Mouse (Mus musculus) frontal cortex, postnatal 10 days (tissue): ENCODE data around the gene Ltb.

ENCODE experiments used
- DNase-seq, 2 experiments: peaks; one replicate each; pipeline ENCODE4 v3.0.0; 2022; ENCODE audit warnings: low spot score in 2 of 2, mixed read lengths in 1 of 2

Gene Ltb

DNA sequence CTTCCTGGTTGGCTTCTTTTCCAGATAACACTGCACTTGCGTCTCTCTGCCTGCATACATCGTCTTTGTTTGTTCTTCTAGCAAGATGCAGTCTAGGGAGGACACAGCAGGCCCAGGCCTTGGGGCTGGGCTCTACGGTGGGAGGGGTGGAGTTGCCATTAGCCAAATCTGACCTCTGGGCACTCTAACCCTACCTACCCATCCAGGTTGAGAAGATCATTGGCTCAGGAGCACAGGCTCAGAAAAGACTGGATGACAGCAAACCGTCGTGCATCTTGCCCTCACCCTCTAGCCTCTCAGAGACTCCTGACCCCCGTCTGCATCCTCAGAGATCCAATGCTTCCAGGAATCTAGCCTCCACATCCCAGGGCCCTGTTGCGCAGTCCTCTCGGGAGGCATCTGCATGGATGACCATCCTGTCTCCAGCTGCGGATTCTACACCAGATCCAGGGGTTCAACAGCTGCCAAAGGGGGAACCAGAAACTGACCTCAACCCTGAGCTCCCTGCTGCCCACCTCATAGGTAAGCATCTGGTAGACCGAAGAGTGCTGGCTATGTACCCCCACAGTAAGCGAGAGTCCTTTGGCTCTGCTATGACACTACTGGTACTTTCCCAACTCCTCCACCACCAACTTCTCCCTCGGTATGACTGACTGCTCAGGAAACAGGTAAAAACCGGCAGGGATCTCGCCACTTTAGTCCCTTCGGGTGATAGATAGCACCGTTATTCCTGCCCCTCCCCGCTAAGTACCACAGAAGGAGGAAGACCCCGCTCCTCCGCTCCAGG lies 798 bp downstream of the Ltb start:
- DNase-seq: no peak

DNA sequence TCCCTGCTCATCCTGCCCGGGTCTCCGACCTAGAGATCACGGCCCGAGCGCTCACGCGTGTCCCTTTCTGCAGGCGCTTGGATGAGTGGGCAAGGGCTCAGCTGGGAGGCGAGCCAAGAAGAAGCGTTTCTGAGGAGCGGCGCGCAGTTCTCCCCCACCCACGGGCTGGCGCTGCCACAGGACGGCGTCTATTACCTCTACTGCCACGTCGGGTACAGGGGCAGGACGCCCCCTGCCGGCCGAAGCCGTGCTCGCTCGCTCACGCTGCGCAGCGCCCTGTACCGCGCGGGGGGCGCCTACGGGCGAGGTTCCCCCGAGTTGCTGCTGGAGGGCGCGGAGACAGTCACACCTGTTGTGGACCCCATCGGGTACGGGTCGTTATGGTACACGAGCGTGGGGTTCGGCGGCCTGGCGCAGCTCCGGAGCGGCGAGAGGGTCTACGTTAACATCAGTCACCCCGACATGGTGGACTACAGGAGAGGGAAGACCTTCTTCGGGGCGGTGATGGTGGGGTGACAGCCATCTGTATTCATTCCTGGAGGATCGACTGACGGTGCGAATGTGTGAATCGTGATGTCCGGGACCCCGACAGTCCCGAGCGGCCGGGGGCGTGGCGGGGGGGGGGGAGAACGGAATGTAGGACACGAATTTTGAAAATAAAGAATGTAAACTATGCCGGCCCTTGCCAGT lies 1.5 kb downstream of the Ltb start:
- DNase-seq: peak; percentile 65 to 76

DNA sequence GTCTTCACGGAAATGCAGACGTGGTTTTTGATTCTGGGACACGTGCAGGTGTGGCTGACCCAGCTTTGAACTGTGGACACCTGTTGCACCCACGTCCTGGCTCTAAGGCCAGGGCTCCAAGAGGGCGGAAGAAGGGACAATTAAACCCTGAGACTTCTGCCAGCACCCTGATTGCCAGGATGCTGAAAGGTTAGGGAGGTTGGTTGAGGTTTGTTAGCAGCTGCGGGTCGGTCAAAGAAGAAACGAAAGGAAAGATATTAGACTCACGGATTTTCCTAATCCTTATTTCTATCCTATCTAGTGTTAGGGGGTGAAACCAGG lies 2.0 kb downstream of the Ltb start:
- DNase-seq: no peak

DNA sequence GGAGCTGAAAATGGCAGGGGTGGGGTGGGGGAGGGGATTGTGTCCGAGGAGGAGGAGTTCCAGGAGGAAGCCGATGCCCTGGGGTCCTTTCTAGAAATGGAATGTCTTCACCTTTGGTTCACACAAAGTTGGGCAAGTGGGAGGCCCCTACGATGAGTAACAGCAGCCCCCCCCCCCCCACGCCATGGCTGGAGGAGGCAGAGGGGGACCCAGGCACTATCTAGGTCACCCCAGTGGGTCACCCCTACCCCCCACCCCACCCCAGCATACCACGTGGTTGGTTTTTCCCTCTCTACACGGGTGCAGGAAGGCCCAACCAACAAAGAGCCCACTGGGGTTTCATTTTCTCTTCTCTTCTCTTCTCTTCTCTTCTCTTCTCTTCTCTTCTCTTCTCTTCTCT lies 2.9 kb downstream of the Ltb start:
- DNase-seq: no peak

DNA sequence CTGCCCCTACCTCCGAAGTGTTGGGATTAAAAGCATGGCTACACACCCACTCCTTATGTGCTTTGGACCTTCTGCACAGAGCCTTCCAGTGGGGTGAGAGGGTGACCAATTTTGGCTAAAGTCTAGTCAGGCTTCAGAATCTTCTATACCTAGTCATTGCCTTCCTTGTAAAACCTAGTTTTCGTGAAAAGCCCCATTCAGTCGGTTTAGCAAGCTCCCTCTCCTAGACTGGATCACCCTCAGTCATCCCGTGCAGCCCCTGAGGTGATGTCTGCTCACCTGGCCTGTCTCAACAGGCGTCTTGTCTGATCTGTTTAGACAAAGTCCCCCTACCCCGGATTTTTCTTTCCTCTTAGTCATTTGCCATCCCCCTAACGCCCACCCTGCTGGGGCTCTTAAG lies 3.8 kb downstream of the Ltb start:
- DNase-seq: no peak

DNA sequence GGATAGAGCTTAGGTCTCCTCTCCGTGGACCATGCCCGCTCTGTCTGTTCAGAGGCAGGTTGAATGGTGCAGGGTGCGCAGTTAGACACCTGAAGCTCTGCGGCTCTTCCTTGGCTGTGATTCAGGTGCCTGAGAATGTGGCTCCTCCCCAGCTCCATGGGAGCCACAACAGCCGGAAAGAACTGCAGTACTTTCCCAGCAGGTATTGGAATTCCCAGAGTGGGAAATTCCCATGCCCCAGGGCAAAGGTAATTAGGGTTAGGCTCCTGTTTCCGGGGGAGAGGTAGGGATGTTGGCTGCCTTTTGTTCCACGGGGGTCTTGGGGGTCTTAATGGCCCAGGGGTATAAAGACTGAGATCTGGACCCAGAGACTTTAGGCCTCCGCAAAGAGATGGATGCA lies 4.7 kb downstream of the Ltb start:
- no peak for DNase-seq

DNA sequence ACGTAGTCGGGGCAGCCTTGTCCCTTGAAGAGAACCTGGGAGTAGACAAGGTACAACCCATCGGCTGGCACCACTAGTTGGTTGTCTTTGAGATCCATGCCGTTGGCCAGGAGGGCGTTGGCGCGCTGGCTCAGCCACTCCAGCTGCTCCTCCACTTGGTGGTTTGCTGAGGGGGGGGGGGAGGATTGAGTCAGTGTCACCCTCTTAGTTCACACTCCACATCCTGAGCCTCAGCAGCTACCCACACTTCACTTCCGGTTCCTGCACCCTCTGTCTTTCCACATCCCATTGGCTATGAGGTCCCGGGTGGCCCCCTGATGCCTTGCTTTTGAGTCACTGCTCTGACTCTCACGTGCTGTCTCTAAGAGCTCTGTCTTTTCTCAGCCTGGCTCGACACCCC lies 6.2 kb downstream of the Ltb start:
- no peak for DNase-seq

DNA sequence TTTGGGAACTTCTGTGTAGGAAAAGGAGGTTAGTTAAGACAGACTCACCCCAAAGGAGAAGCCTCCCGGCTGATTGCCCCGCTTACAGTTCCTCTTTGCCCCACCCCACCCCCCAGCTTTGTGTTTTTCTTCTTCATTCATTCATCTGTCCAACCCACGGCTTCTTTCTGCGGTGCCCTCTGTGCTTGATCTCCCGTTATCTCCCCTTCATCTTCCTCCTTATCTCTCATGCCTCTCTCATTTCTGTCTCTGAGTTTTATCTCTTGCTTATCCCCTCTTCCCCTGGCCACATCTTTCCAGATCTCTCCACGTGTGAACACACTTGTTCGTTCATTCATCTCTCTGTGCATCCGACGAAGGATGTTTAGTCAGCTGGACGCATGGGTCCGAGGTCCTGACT lies 6.9 kb downstream of the Ltb start:
- no peak for DNase-seq

DNA sequence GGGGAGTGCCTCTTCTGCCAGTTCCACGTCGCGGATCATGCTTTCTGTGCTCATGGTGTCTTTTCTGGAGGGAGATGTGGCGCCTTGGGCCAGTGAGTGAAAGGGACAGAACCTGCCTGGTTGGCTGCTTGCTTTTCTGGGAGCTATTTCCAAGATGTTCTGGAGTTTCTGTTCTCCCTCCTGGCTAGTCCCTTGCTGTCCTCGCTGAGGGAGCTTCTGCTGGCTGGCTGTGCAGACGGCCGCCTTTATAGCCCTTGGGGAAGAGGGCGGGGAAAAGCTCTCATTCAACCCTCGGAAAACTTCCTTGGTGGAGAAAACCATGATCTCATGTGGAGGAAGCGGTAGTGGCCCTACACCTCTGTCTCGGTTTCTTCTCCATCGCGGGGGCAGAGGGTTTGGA lies 7.5 kb downstream of the Ltb start, which contains the start of gene Tnf:
TSS of gene Tnf (minus strand) at position 221 of the 400 bp plus-strand sequence.
- no peak for DNase-seq

DNA sequence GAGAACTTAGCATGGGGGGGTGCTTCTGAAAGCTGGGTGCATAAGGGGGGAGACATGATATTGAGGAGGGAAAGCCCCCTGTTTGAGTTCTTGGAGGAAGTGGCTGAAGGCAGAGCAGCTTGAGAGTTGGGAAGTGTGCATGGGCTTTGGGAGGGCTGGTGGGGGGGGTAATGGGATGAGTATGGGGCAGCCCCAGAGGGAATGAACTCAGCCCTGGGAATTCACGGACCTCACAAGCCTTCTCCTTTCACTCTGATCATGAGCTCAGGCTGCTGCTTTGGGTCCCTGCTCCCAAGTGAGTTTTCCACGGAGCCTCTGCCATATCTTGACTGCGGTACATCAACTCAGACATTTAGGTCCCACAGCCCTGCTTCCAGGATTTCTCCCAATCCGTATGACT lies 8.2 kb downstream of the Ltb start:
- DNase-seq: no peak

DNA sequence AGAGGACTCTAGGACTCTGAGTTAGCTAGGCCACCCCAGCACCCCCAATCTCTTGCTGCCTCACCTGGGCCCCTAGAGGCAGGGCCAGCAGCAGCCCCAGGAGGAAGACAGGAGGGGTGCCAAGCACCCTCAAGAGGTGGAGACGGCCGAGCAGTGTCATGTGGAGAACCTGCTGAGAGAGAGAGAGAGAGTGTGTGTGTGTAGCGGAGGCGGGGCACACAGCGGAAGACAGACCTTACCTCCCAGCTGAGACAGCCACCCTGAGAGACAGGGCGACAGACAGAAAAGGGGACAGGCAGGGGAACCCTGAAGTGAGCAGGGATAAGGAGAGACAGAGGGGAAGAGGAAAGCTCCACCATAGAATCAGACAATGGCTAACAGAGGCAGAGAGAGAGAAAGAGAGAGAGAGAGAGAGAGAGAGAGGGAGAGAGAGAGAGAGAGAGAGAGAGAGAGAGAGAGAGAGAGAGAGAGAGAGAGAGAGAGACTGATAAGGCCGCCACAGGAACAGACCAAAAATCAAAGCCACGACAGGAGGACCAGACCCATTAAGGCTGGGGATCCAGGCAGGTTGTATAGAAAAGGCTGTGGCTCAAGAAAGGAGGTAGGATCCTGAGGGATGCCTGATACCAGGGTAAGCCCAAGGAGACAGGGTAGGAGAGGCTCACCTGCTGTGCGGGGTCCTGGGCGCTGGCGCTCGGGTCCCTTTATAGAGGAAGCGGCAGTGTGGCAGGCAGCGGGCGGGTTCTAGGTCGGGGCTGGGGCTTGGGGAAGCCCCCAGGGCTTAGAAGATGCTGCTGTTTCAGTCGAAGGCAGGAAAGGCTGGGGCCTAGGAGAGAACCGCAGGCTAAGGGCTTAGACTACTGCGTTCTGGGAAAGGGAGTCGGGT lies 10.5 kb downstream of the Ltb start, which contains the start of gene Lta:
TSS of gene Lta (minus strand) at position 858 of the 886 bp plus-strand sequence.
- DNase-seq: no peak

DNA sequence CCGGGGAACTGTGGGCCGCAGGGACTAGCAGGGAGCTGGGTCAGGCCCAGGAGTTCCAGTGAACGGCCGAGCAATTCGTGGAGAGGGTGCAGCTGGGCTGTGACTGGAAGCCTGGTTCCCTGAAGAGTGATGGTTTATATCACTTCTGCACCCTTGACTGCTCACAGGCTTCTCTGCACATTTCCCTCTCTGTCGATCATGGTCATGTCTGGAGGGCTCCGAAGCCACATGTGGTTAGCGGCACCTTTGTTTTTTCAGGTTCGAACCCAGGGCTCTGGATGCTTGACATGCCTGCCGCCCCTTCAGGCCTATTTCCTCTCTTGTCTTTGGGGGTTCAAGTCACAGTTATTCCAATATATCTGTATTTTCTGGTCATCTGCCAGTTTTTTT lies 11.1 kb downstream of the Ltb start:
- no peak for DNase-seq

DNA sequence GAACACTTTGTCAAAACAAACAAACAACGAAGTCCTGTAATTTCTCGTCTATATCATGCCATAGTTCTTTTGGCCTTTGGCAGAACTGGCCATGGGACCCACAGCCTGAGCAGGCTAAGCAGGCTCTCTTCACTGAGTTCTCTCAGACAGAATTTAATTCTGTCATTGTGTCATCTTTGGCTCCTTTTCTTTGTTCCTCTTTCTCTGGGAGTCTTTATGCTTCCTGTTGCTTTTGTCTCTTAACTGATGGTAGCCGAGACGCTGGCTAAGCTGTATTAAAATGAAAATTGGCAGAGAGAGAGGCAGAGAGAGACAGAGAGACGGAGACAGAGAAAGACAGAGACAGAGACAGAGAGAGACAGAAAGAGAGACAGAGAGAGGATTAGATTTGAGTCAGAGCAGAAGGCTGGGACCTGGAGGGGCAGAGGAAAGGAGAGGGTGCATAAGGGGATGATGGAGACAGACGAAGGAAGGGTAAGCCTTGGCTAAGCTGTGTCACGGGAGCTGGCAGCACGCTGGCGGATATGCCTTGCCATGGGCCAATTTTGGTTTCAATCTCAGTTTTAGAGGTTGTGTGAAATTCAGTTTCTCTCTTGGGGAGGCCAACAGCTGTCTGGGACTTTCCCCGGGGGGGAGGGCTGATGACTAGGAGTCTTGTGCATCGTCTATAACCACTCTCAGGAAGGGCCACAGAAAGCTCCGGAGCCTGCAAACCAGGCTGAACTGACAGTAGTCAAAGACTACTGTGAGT lies 15.7 kb downstream of the Ltb start:
- no peak for DNase-seq

DNA sequence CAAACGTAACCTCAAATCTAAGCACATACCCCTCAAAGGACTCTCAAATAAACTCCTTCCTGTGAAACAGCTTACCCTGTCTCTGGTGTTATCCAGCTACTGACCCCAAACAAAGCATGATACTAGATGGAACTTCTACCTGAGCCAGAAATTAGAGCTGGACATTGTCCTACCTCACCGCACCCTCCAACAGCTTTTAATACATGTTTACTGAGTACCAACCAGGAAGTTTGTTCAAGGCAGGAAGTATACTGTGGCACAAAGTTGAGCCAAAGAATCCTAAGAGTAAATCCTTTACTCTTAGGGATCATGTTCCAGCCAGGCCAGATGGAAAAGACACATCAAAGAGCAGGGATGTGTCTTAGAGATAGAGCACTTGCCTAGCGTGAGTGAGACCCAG lies 16.4 kb downstream of the Ltb start:
- DNase-seq: no peak

DNA sequence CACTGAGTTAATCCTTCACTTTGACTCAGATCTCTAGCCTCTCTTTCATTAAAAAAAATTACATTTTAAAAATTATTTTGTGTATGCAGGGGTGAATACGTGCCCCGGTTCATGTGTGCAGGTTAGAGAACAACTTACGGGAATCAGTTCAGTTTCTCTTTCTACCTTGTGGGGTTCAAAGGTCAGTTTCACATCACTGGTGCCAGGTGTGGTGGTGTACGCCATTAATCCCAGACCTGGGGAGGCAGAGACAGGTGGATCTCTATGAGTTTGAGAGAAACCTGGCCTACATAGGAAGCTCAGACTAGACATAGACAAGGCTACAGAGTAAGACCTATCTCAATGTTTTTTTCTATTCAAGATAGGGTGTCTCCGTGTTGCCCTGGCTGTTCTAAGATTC lies 18.8 kb downstream of the Ltb start:
- DNase-seq: no peak

DNA sequence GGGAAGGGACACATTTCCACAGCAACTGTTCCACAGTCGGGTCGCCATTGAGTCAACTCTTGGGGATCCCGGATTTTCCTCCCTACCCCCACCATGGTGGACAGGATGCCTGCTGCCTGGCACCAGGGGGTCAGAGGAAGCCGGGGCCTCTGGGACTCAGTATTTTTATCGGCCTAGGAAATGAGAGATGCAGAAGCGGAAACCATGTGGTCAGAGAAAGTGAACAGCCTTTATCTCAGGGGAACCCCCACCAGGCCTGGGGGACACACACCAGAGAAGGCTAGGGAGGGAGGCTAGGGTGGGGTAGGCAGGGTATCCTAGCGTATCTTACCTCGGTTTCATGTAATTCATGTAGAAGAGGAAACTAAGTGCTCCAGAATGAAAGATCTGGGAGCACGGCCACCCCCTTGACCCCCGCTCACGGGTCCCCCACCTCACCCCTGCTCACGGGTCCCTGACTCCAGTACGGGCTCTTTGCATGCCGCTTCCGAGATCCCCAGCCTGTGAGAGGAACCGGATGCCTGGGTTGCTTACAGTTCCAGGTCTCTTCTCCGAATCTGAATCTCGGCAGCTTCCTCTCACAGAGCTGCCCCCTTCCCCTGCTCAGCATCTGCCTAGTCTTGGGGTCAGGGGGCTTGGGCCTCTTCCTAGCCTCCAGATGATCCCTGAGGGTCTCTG lies 24.4 kb downstream of the Ltb start:
- no peak for DNase-seq

DNA sequence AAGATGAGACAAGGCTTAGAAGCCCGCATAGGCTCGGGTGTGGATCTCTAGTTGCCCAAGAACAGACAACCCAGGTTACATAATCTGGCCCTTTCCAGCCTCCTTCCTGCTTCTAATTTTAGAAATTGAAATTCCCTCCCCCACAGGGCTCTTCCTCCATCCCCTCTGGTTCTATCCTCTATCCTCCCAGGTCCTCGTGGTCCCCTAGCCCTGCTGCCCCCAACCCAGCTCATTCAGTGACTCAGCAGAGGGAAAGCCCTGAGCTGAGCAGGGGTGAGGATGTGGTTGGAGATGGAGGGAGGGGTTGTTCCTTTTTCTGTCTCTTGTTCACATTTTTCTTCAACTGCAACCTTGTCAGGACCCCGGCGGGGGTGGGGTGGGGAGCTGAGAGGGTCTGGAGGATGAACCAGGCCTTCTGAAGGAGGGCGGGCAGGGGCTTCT lies 25.4 kb downstream of the Ltb start:
- DNase-seq: no peak

DNA sequence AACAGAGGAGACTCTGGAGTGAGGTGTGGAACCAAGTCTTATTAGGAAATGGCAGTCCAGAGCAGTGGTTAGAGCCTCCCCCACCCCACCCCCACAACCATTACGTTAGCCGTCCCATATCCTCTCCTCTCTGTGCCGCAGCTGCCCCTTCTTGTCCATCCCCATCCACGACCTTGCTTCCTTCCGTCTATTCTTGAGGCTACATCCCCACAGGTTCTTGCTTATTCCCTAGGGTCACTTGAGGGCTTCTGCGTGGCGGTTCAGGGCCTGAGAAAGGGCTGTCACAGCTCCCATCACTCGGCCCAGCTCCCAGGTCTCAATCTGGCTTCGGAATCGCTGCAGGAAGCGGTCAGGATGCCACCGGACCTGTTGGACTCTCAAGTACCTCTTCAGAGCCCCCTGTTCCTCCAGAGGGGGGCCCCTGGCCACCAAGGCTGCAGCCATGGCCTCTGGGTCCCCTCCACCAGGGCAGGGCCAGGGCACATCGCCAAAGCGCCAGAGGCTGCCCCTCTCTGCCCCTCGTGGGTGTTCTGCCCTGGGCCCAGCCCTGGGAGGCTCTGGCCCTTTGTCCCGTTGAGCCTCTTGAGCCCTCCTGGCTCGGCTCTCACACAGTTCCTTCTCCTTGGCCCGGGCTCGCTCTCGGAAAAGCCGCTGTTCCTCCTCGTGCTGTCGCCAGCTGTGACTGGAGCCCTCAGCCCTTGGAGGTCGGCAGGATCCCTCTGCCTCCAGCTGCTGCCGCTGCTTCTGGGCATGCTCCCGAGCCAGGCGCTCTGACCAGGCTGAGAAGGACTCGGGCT lies 26.1 kb downstream of the Ltb start, which contains the start of gene Gm16181:
TSS of gene Gm16181 (plus strand) at position 679 of the 797 bp plus-strand sequence.
- DNase-seq: no peak

DNA sequence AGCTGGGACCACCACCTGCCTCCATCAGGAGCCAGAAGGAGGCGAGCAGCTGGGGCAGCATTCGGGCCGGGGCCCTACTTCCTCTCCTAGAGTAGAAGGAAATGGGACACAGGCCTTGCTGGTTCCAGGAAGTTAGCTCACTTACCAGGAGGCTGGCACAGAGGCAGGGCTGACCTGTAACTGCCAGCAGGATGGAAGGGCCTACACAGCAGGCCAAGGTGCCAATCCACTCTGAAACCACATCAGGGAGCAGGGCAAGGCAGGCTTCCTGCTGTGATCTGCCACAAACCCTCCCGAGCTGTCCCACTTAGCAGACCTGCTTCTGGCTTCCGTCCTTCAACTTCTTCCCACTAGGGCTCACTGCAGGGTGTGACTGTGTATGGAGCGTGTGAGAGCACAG lies 28.1 kb downstream of the Ltb start:
- DNase-seq: no peak

DNA sequence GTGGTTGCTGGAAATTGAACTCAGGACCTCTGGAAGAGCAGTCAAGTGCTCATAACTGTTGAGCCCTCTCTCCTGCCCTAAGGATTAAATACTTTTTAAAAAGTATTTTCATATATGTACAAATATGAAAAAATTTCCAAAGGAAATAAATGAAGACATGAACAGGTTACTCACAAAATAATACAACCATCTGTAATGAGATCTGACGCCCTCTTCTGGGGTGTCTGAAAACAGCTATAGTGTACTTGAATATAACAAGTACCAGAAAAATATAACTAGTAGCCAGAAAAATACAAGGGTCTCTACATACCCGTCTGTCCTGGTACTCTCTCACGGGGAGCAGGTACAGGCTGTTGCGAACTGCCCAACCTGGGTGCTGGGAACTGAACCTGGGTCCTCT lies 30.4 kb downstream of the Ltb start:
- DNase-seq: no peak
